Mouse (Mus musculus) limb, embryonic 11.5 days (tissue): ENCODE data around the gene Klf15. TPM values are rescaled to one million over a fixed set of nuclear protein-coding genes. Genes with fewer than 3 reads are reported as not detected.

ENCODE experiments used
- ATAC-seq: fragments of 200-750 bp; cut with Nextera tagmentation; 2 replicates; pipeline ENCODE4 v1.8.0; 2017; ENCODE audit warnings: low read depth; ENCODE audit not compliant: insufficient number of reproducible peaks, low FRiP score, low TSS enrichment
- DNase-seq: peaks from one replicate; pipeline ENCODE4 v3.0.0-alpha.2; 2015; ENCODE audit warnings: low spot score
- H3K27ac ChIP-seq: fragments of 300-500 bp; sonication (generic); replicated peaks from 2 replicates; pipeline ENCODE4 v1.5.1; 2014; ENCODE audit warnings: low read depth, mild to moderate bottlenecking, low read length
- H3K27me3 ChIP-seq: fragments of 300-500 bp; sonication (generic); 2 replicates; pipeline ENCODE4 v1.6.1; 2014; ENCODE audit warnings: mild to moderate bottlenecking, low read length, mixed read lengths; ENCODE audit not compliant: control insufficient read depth, insufficient read depth
- H3K36me3 ChIP-seq: fragments of 300-500 bp; sonication (generic); 2 replicates; pipeline ENCODE4 v1.6.1; 2014; ENCODE audit warnings: mild to moderate bottlenecking, low read length, moderate library complexity, mixed read lengths; ENCODE audit not compliant: control insufficient read depth, insufficient read depth
- H3K4me1 ChIP-seq: fragments of 300-500 bp; sonication (generic); 2 replicates; pipeline ENCODE4 v1.6.1; 2014; ENCODE audit warnings: low read length, mixed read lengths; ENCODE audit not compliant: control insufficient read depth, insufficient read depth
- H3K4me2 ChIP-seq: fragments of 300-500 bp; sonication (generic); 2 replicates; pipeline ENCODE4 v1.6.1; 2014; ENCODE audit warnings: low read depth, mild to moderate bottlenecking, moderate library complexity; ENCODE audit not compliant: severe bottlenecking
- H3K4me3 ChIP-seq: fragments of 300-500 bp; sonication (generic); 2 replicates; pipeline ENCODE4 v1.5.1; 2014; ENCODE audit warnings: low read depth, low read length
- H3K9ac ChIP-seq: fragments of 300-500 bp; sonication (generic); 2 replicates; pipeline ENCODE4 v1.6.1; 2014; ENCODE audit warnings: mild to moderate bottlenecking, low read length
- H3K9me3 ChIP-seq: fragments of 300-500 bp; sonication (generic); 2 replicates; pipeline ENCODE4 v1.6.1; 2016; ENCODE audit warnings: low read length; ENCODE audit not compliant: control insufficient read depth
- WGBS: fragments of 180-500 bp; shearing (Covaris S2); extraction: QIAGEN DNeasy Blood & Tissue Kit; methylation state at CpG from one replicate; pipeline ENCODE4 v1.1.7; 2014; 5-methylcytosine and 5-hydroxymethylcytosine counted together
- polyA plus RNA-seq: library from polyadenylated mRNA; unstranded; fragments of >200 nt; fragmentation: Nextera tagmentation; extraction: Ambion mirVana; gene quantifications from 2 replicates; pipeline ENCODE4 v1.2.1, GENCODE M21; 2014

Klf15 gene
- polyA plus RNA-seq, 1 experiment from 2014 or later: 3.6 TPM

DNA sequence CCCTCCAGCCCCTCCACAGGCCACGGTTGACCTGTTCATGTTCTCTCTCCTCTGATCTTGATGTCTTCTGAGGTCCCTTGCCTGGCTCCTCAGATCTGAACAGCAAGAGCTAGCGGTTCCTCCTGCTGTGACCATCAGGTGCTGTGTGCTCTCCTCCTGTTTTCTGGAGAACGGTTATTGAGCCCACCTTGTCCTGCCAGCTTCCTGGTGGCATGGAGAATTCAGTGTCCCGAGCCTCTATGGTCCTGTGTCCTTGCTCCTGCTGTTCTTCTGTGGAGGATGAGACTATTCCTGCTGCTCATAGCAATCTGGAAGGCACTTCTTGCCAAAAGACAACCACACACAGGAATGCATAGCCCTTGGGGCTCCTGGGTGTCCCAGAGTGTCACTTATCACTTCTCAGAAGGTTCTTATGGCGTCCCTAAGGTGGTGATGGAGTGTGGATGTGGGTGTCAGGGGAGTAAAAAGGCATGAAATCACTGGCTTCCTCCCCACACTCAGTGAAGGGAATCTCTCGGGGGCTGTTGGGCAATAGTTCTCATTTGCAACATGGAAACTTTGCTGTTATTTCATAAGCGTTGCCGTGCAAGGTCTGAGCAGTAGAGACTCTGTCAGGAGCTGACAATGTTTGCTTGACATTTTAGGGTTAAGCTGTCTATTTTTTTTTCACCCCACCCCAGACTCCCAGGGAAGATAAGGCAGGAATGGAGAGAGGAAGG is 39.0 kb downstream of the Klf15 start:
- Histone ChIP-seq H3K36me3 (no peaks in the 10 kb centered on the region), H3K4me1 (no peaks in the 10 kb centered on the region), H3K4me3 (no peak overlapping the region), H3K4me2 (no peak overlapping the region), H3K27me3 (no peaks in the 10 kb centered on the region), H3K27ac (no peak overlapping the region), H3K9me3 (no peaks in the 10 kb centered on the region), H3K9ac (no peak overlapping the region)
- DNase-seq (no peak), ATAC-seq (no peak)
- 76% methylated on average over 8 of the region's 8 CpGs for WGBS

- Histone ChIP-seq H3K36me3 (no peaks in the 10 kb centered on the region), H3K4me1 (no peaks in the 10 kb centered on the region), H3K4me3 (no peak overlapping the region), H3K9me3 (no peaks in the 10 kb centered on the region), H3K9ac (no peak overlapping the region), H3K27me3 (no peaks in the 10 kb centered on the region), H3K27ac (no peak overlapping the region), H3K4me2 (no peak overlapping the region)
- ATAC-seq: no peak
- WGBS: 85% methylated on average over 6 of the region's 6 CpGs
- no peak for DNase-seq
Measured at GRCm38 (mm10) chr6:90505906-90506305, 43.5 kb downstream of the Klf15 start.

DNA sequence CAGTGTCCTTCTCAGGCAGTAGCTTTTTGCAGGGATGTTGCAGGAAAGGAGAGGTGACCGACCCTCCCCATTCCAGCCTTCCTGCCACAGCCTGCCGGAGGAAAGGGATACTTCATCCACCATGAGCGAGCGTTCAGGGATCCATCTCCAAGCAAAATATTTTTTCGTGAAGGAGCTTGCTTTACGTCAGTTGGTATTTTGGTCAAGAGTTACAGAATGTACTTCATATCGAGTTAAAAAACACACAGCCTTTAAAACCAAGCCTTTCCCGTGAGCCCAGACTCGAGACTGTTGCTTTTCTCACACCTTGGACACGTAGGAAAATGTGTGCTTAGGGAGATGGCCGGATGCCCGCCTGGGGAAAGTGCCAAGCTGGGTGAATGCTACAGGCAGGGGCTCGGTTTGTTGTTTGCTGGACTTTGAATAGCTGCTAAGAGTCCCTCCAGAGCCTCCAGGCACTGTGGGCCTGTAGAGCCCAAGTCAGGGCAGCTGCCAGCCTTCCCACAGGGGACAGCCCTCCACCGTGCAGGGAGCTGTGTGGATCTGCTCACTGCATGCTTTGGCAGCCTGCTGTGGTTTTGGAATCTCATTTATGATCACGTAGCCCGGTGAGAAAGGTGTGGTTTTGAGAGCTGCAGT is 44.4 kb downstream of the Klf15 start:
- 76% methylated on average over 16 of the region's 16 CpGs for WGBS
- Histone ChIP-seq H3K4me3 (no peak overlapping the region), H3K27me3 (no peaks in the 10 kb centered on the region), H3K4me1 (no peaks in the 10 kb centered on the region), H3K27ac (no peak overlapping the region), H3K9ac (no peak overlapping the region), H3K9me3 (no peaks in the 10 kb centered on the region), H3K4me2 (no peak overlapping the region), H3K36me3 (no peaks in the 10 kb centered on the region)
- DNase-seq (no peak), ATAC-seq (no peak)

DNA sequence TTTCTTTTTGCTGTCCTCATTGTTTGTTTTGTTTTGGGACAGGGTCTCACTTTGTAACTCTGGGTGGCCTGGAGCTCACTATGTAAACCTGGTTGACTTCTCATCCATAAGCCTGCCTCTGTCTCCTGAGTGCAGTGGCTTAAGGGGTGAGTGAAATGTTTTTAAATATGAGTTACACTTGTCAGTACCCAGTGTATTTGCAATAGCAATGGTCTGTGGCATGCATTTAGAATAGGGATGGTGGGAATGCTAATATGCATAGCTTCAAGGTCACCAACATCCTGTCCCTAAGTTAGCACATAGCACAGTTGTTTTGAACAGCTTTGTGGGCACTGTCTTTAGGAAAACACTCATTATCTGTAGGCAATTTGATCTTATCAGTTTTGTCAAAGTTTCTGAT is 45.1 kb downstream of the Klf15 start:
- no peaks in the 10 kb centered on the region for H3K4me1 ChIP-seq
- H3K9ac ChIP-seq: no peak overlapping the region
- H3K4me3 ChIP-seq: no peak overlapping the region
- H3K9me3 ChIP-seq: no peaks in the 10 kb centered on the region
- no peak overlapping the region for H3K4me2 ChIP-seq
- H3K36me3 ChIP-seq: no peaks in the 10 kb centered on the region
- no peaks in the 10 kb centered on the region for H3K27me3 ChIP-seq
- DNase-seq (no peak), ATAC-seq (no peak)
- H3K27ac ChIP-seq: no peak overlapping the region

DNA sequence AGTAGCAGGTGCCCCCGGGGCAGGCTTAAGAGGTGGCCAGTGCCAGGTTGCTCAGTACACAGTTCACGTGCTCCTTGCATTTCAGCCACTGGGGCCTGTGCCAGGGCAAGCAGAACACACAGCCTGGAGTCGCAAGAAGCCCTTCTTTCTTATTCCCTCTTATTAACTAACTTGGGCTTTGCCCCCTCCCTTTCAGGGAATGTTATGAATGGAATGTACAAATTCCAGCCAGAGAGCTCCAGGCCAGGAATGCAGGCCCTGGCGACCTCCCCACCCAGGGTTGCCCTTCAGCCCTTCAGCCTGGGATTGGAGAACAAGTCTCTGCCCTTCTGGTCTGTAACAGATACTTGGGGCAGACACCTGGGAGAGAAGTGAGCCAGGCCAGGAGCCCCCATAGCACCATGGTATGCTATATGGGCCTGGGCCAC is 45.8 kb downstream of the Klf15 start:
- DNase-seq (no peak), ATAC-seq (peak; percentile 31; the same call in 1 of the 2 replicates)
- 47% methylated on average over 4 of the region's 4 CpGs for WGBS
- Histone ChIP-seq H3K9me3 (no peaks in the 10 kb centered on the region), H3K4me2 (no peak overlapping the region), H3K27me3 (no peaks in the 10 kb centered on the region), H3K27ac (no peak overlapping the region), H3K4me1 (no peaks in the 10 kb centered on the region), H3K9ac (no peak overlapping the region), H3K4me3 (no peak overlapping the region), H3K36me3 (no peaks in the 10 kb centered on the region)

GRCm38 (mm10) chr6:90509085-90509484 is 46.7 kb downstream of the Klf15 start:
- Histone ChIP-seq H3K9ac (no peak overlapping the region), H3K27me3 (no peaks in the 10 kb centered on the region), H3K4me2 (no peak overlapping the region), H3K9me3 (no peaks in the 10 kb centered on the region), H3K4me3 (no peak overlapping the region), H3K36me3 (no peaks in the 10 kb centered on the region), H3K4me1 (no peaks in the 10 kb centered on the region), H3K27ac (no peak overlapping the region)
- ATAC-seq (no peak), DNase-seq (no peak)
- WGBS: 75% methylated on average over 6 of the region's 6 CpGs

- no peaks in the 10 kb centered on the region for H3K4me1 ChIP-seq
- ATAC-seq (no peak), DNase-seq (no peak)
- H3K4me3 ChIP-seq: no peak overlapping the region
- H3K4me2 ChIP-seq: no peak overlapping the region
- H3K36me3 ChIP-seq: no peaks in the 10 kb centered on the region
- no peak overlapping the region for H3K9ac ChIP-seq
- 92% methylated on average over 5 of the region's 5 CpGs for WGBS
- no peaks in the 10 kb centered on the region for H3K9me3 ChIP-seq
- H3K27ac ChIP-seq: no peak overlapping the region
- no peaks in the 10 kb centered on the region for H3K27me3 ChIP-seq
Measured at GRCm38 (mm10) chr6:90512416-90512815, 50.0 kb downstream of the Klf15 start.

- 77% methylated on average over 5 of the region's 5 CpGs for WGBS
- no peaks in the 10 kb centered on the region for H3K9me3 ChIP-seq
- DNase-seq: no peak
- no peak overlapping the region for H3K4me2 ChIP-seq
- no peak for ATAC-seq
- no peaks in the 10 kb centered on the region for H3K4me1 ChIP-seq
- H3K27me3 ChIP-seq: no peaks in the 10 kb centered on the region
- no peaks in the 10 kb centered on the region for H3K36me3 ChIP-seq
- no peak overlapping the region for H3K27ac ChIP-seq
- no peak overlapping the region for H3K9ac ChIP-seq
- H3K4me3 ChIP-seq: no peak overlapping the region
Measured at GRCm38 (mm10) chr6:90513074-90513856, 50.9 kb downstream of the Klf15 start.
